Mouse (Mus musculus) liver, embryonic 15.5 days (tissue): Measurements from ENCODE around the gene Dbi. TPM values are rescaled to one million over a fixed set of nuclear protein-coding genes. Genes with fewer than 3 reads are reported as not detected.

Experiments
- ATAC-seq: fragments of 200-750 bp; cut with Nextera tagmentation; 2 replicates; pipeline ENCODE4 v1.8.0; 2017; ENCODE audit warnings: moderate number of reproducible peaks, mild to moderate bottlenecking, moderate library complexity; ENCODE audit not compliant: insufficient read depth
- H3K27ac ChIP-seq: fragments of 300-500 bp; sonication (generic); replicated peaks from 2 replicates; pipeline ENCODE4 v1.5.1; 2015; ENCODE audit warnings: mild to moderate bottlenecking, inconsistent platforms
- H3K27me3 ChIP-seq: fragments of 300-500 bp; sonication (generic); 2 replicates; pipeline ENCODE4 v1.6.1; 2015; ENCODE audit warnings: mild to moderate bottlenecking, inconsistent platforms
- H3K36me3 ChIP-seq: fragments of 300-500 bp; sonication (generic); replicated peaks from 2 replicates; pipeline ENCODE4 v1.6.1; 2015; ENCODE audit warnings: moderate library complexity, mild to moderate bottlenecking, inconsistent platforms
- H3K4me1 ChIP-seq: fragments of 300-500 bp; sonication (generic); replicated peaks from 2 replicates; pipeline ENCODE4 v1.6.1; 2015; ENCODE audit warnings: inconsistent platforms
- H3K4me2 ChIP-seq: fragments of 300-500 bp; sonication (generic); 2 replicates; pipeline ENCODE4 v1.6.1; 2015; ENCODE audit warnings: moderate library complexity, mild to moderate bottlenecking, inconsistent platforms
- H3K4me3 ChIP-seq: fragments of 300-500 bp; sonication (generic); replicated peaks from 2 replicates; pipeline ENCODE4 v1.5.1; 2015; ENCODE audit warnings: mild to moderate bottlenecking, inconsistent platforms
- H3K9ac ChIP-seq: fragments of 300-500 bp; sonication (generic); 2 replicates; pipeline ENCODE4 v1.6.1; 2015; ENCODE audit warnings: moderate library complexity, mild to moderate bottlenecking, inconsistent platforms
- H3K9me3 ChIP-seq: fragments of 300-500 bp; sonication (generic); replicated peaks from 2 replicates; pipeline ENCODE4 v1.6.1; 2016; ENCODE audit warnings: inconsistent platforms
- WGBS: fragments of 180-500 bp; shearing (Covaris S2); methylation state at CpG from one replicate; pipeline ENCODE4 v1.1.7; 2015; ENCODE audit warnings: mixed read lengths; ENCODE audit not compliant: insufficient replicate concordance; 5-methylcytosine and 5-hydroxymethylcytosine counted together
- polyA plus RNA-seq: library from polyadenylated mRNA; unstranded; fragments of >200 nt; fragmentation: Nextera tagmentation; extraction: Ambion mirVana; gene quantifications from 2 replicates; pipeline ENCODE4 v1.2.1, GENCODE M21; 2015

Gene Dbi
- polyA plus RNA-seq, 1 experiment from 2014 or later, result 898 TPM

- peak; percentile 66 for ATAC-seq
- H3K27me3 ChIP-seq, result no peaks in the 10 kb centered on the region
- H3K4me2 ChIP-seq, result peak overlapping the region; percentile 4; the same call in 1 of the 2 replicates
- peaks cover 14% of the 10 kb centered on the region for H3K4me1 ChIP-seq
- H3K36me3 ChIP-seq, result no peaks in the 10 kb centered on the region
- H3K4me3 ChIP-seq, result no peak overlapping the region
- no peaks in the 10 kb centered on the region for H3K9me3 ChIP-seq
- no peak overlapping the region; the same call in 1 of the 2 replicates for H3K27ac ChIP-seq
- 27% methylated on average over 7 of the region's 7 CpGs for WGBS
- H3K9ac ChIP-seq, result no peak overlapping the region
Observed at GRCm38 (mm10) chr1:120082957-120083585, 37.8 kb downstream of the Dbi start.

GRCm38 (mm10) chr1:120080632-120081031 lies 40.2 kb downstream of the Dbi start:
- H3K9ac ChIP-seq, result no peak overlapping the region
- no peaks in the 10 kb centered on the region for H3K27me3 ChIP-seq
- no peak overlapping the region for H3K27ac ChIP-seq
- ATAC-seq, result no peak
- H3K9me3 ChIP-seq, result no peaks in the 10 kb centered on the region
- WGBS, result 63% methylated on average over 1 of the region's 1 CpGs
- no peak overlapping the region for H3K4me2 ChIP-seq
- H3K4me1 ChIP-seq, result peaks cover 14% of the 10 kb centered on the region
- H3K36me3 ChIP-seq, result no peaks in the 10 kb centered on the region
- H3K4me3 ChIP-seq, result no peak overlapping the region

DNA sequence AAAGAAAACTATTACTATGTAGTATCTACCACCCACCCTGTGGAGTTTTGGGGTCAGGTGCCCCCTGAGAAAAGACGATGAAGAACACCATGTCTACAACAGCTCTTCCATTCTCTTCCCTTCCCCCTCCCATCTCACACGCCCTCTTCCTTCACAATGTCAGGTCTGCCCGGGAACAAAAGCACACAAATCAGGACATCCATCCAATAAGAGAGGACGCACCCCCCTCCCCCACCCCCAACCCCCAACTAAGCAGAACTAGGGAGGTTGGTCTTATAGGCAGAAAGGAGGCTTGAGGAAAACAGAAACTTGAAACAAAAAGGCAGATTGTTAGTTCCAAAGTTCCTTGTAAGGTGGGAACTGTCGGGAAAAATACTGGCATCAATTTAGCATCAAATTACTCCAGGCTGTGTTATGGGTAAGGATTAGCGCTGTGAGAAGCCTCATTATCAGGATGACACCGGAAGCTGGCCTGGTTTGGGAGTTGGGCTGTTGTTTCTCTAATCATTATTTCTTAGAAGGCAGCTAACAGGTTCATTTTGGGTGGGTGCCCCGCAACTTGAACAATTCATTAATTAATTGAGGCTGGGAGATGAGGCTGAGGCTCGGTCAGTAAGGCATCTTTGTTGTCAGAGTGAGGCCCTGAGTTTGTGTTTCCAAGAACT lies 43.0 kb downstream of the Dbi start:
- Histone ChIP-seq H3K27ac (no peak overlapping the region), H3K36me3 (no peaks in the 10 kb centered on the region), H3K9ac (no peak overlapping the region), H3K4me3 (no peak overlapping the region), H3K4me1 (peaks cover 3% of the 10 kb centered on the region; the same call in 1 of the 2 replicates), H3K9me3 (no peaks in the 10 kb centered on the region), H3K27me3 (peaks cover 25% of the 10 kb centered on the region), H3K4me2 (no peak overlapping the region)
- 31% methylated on average over 9 of the region's 9 CpGs for WGBS
- no peak for ATAC-seq

GRCm38 (mm10) chr1:120075507-120075906 lies 45.4 kb downstream of the Dbi start:
- Histone ChIP-seq H3K36me3 (no peaks in the 10 kb centered on the region), H3K9me3 (no peaks in the 10 kb centered on the region), H3K27me3 (peaks cover 29% of the 10 kb centered on the region), H3K27ac (no peak overlapping the region), H3K4me2 (no peak overlapping the region), H3K4me1 (peaks cover 3% of the 10 kb centered on the region), H3K4me3 (no peak overlapping the region), H3K9ac (no peak overlapping the region)
- 28% methylated on average over 5 of the region's 5 CpGs for WGBS
- ATAC-seq, result no peak

- Histone ChIP-seq H3K27ac (no peak overlapping the region), H3K9ac (no peak overlapping the region), H3K36me3 (no peaks in the 10 kb centered on the region), H3K27me3 (peaks cover 29% of the 10 kb centered on the region), H3K4me2 (no peak overlapping the region), H3K4me1 (peaks cover 3% of the 10 kb centered on the region), H3K9me3 (no peaks in the 10 kb centered on the region), H3K4me3 (no peak overlapping the region)
- WGBS, result 67% methylated on average over 4 of the region's 4 CpGs
- ATAC-seq, result no peak
Observed at GRCm38 (mm10) chr1:120074931-120075330, 45.9 kb downstream of the Dbi start.

GRCm38 (mm10) chr1:120074307-120074702 lies 46.6 kb downstream of the Dbi start:
- WGBS, result 18% methylated on average over 4 of the region's 4 CpGs
- peak overlapping the region; percentile 49; the same call in 1 of the 2 replicates for H3K4me3 ChIP-seq
- ATAC-seq, result peak; percentile 4; the same call in 1 of the 2 replicates

DNA sequence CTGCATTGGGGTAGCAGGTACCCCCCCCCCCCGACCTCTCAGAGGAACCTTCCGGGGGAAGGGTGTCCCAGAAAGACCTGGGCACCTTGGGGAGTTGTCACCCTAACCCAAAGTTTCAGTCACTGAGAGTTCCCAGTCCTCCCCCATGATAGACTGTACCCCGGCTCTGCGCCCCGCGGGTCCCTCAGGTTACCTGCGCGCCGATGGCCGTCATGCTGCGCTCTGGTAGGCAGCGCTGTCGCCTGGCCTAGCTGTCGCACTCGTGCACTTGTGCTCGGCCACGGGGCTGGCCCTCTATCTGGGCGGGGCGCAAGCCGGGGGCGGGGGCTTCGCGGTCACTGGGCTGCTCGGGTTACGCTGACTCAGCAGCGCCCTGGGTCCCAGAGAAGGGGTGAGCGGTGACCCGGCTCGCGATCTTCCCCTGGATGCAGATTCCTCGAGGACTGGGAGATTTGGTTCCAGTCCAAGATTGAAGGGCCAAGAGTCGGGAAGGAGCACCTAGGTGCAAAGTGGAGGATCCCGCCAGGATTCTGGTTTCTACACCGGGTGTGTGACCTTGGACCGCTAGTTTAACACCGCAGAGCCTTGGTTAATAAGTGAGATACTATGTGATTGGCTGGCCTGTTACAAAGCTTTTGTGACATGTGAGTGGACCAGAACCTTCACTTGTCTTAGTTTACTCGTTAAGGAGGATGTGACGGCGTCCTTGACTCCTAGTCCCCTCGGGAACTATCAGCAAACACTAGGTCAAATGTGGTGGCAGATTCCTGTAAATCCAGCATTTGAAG lies 47.2 kb downstream of the Dbi start, which contains the start of gene Tmem37:
Tmem37 (minus strand) TSS at position 556 of the 788 bp plus-strand sequence.
- Histone ChIP-seq H3K4me3 (peak within 1 kb of the TSS; percentile 49), H3K36me3 (no peaks in the 10 kb centered on the region), H3K4me2 (peak within 1 kb of the TSS; percentile 58), H3K4me1 (peaks cover 8% of the 10 kb centered on the region), H3K27me3 (peaks cover 29% of the 10 kb centered on the region), H3K9ac (peak within 1 kb of the TSS; percentile 23; the same call in 1 of the 2 replicates), H3K9me3 (no peaks in the 10 kb centered on the region), H3K27ac (peak within 1 kb of the TSS; percentile 73)
- peak; percentile 50 for ATAC-seq
- 4% methylated on average over 40 of the region's 40 CpGs for WGBS

More at GRCm38 (mm10) chr1:120074307-120074702, 46.6 kb downstream of the Dbi start:
- peak overlapping the region; percentile 58 for H3K4me2 ChIP-seq
- peak overlapping the region; percentile 51; the same call in 1 of the 2 replicates for H3K27ac ChIP-seq
- no peaks in the 10 kb centered on the region for H3K9me3 ChIP-seq
- H3K9ac ChIP-seq, result no peak overlapping the region
- no peaks in the 10 kb centered on the region for H3K36me3 ChIP-seq
- peaks cover 29% of the 10 kb centered on the region for H3K27me3 ChIP-seq
- peaks cover 4% of the 10 kb centered on the region for H3K4me1 ChIP-seq

DNA sequence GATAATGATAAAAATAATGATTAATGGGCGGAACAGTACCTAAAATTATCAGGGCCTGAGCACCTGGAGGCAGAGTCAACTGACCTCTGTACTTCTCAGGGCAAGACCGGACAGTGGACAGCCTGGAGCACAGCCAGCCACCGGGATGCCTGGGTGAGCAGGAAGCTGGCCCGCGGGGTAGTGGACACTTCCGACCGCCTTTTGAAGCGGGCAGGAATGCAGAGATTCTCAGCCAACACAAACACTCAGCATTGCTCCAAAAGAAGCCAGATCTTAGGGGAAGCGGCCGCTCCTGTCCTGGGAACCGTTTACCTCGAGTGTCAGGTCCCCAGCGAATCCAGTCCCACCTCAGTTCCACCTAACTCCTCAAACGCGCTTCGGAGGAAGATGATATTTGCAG lies 48.0 kb downstream of the Dbi start:
- peaks cover 29% of the 10 kb centered on the region for H3K27me3 ChIP-seq
- H3K4me1 ChIP-seq, result peaks cover 8% of the 10 kb centered on the region
- peak overlapping the region; percentile 73 for H3K27ac ChIP-seq
- peak overlapping the region; percentile 58 for H3K4me2 ChIP-seq
- peaks cover under 1% of the 10 kb centered on the region; the same call in 1 of the 2 replicates for H3K36me3 ChIP-seq
- H3K4me3 ChIP-seq, result peak overlapping the region; percentile 49
- ATAC-seq, result peak; percentile 36; the same call in 1 of the 2 replicates
- WGBS, result 8% methylated on average over 16 of the region's 16 CpGs
- no peak overlapping the region for H3K9ac ChIP-seq
- H3K9me3 ChIP-seq, result no peaks in the 10 kb centered on the region

GRCm38 (mm10) chr1:120071133-120071532 lies 49.7 kb downstream of the Dbi start:
- WGBS, result 69% methylated on average over 4 of the region's 4 CpGs
- H3K27me3 ChIP-seq, result peaks cover 29% of the 10 kb centered on the region
- H3K4me1 ChIP-seq, result peaks cover 8% of the 10 kb centered on the region
- H3K27ac ChIP-seq, result no peak overlapping the region
- no peak for ATAC-seq
- H3K9ac ChIP-seq, result no peak overlapping the region
- H3K9me3 ChIP-seq, result no peaks in the 10 kb centered on the region
- peak overlapping the region; percentile 58 for H3K4me2 ChIP-seq
- peaks cover 4% of the 10 kb centered on the region; the same call in 1 of the 2 replicates for H3K36me3 ChIP-seq
- H3K4me3 ChIP-seq, result no peak overlapping the region

GRCm38 (mm10) chr1:120070168-120070567 lies 50.7 kb downstream of the Dbi start:
- Histone ChIP-seq H3K4me1 (peaks cover 8% of the 10 kb centered on the region), H3K9ac (no peak overlapping the region), H3K4me3 (no peak overlapping the region), H3K27ac (no peak overlapping the region), H3K27me3 (peaks cover 27% of the 10 kb centered on the region), H3K9me3 (no peaks in the 10 kb centered on the region), H3K36me3 (peaks cover 4% of the 10 kb centered on the region; the same call in 1 of the 2 replicates), H3K4me2 (peak overlapping the region; percentile 32)
- no peak for ATAC-seq
- 54% methylated on average over 6 of the region's 6 CpGs for WGBS

- no peak overlapping the region for H3K4me2 ChIP-seq
- no peak overlapping the region for H3K9ac ChIP-seq
- ATAC-seq, result no peak
- H3K4me1 ChIP-seq, result peaks cover 8% of the 10 kb centered on the region
- 64% methylated on average over 5 of the region's 5 CpGs for WGBS
- peaks cover 16% of the 10 kb centered on the region for H3K27me3 ChIP-seq
- H3K4me3 ChIP-seq, result no peak overlapping the region
- H3K9me3 ChIP-seq, result no peaks in the 10 kb centered on the region
- H3K36me3 ChIP-seq, result peaks cover 4% of the 10 kb centered on the region; the same call in 1 of the 2 replicates
- H3K27ac ChIP-seq, result no peak overlapping the region
Observed at GRCm38 (mm10) chr1:120069120-120069519, 51.8 kb downstream of the Dbi start.
